Mouse (Mus musculus) heart, adult 11 months (tissue): ENCODE data around the gene Snrnp70.

Experiments used
- DNase-seq: peaks from one replicate; pipeline ENCODE4 v3.0.0; 2022

The Snrnp70 gene

GRCm38 (mm10) chr7:45395578-45396336 lies at the start of gene Snrnp70:
Gene Snrnp70, minus strand, starts transcription at chr7:45395742.
- DNase-seq, result peak; percentile 100

- peak; percentile 89 for DNase-seq
These were observed 48.2 kb upstream of the Snrnp70 start for GRCm38 (mm10) chr7:45443526-45444420.

DNA sequence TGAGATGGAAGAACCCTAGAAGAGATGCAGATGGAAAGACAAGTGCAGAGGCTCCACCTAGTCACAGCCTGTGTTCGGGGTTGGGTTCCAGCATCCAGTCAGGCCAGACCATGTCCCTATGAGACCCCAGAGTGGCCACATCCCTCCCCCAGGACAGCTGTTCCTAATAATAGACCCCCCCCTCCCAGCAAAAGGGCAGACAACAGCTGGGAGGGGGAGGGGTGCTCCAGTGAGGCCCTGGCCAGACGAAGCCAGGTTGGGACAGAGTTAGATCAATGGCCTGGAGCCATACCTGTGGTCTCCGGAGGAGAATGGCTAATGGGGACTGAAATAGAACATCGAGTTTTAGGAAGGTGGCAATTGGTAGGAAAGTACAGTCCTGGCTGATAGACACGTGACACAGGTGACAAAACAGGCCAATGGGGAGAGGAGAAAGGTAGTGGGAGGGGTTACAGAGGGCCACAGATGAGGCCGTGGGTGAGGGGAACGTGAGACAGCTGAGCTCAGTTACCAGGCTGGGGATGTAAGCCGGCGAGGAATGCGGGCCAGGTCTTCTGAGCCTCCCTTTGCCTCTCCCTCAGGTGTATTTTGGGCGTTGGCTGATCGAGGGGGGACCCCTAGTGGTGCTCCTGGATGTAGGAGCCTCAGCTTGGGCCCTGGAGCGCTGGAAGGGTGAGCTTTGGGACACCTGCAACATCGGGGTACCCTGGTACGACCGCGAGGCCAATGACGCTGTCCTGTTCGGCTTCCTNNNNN lies 42.2 kb upstream of the Snrnp70 start, which contains the start of gene Ruvbl2:
Gene Ruvbl2, minus strand, starts transcription at position 576 of the 756 bp plus-strand sequence.
- peak; percentile 89 for DNase-seq

GRCm38 (mm10) chr7:45437046-45437445 lies 41.5 kb upstream of the Snrnp70 start:
- no peak for DNase-seq

DNA sequence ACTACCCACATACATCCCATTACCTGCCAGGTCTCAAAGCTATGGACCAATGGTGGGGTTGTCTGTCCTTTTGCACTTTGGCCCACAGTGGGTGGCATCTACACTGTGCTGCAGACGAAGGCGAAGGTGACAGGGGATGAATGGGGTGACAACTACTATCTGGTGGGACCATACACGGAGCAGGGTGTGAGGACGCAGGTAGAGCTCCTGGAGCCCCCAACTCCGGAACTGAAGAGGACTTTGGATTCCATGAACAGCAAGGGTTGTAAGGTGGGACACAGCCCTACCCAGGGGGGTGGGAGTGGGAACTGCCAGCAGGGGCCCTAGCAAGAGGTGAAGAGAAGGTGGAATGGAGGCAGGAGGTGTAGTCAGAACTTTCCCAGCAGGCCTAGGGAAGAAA lies 40.9 kb upstream of the Snrnp70 start:
- no peak for DNase-seq

DNA sequence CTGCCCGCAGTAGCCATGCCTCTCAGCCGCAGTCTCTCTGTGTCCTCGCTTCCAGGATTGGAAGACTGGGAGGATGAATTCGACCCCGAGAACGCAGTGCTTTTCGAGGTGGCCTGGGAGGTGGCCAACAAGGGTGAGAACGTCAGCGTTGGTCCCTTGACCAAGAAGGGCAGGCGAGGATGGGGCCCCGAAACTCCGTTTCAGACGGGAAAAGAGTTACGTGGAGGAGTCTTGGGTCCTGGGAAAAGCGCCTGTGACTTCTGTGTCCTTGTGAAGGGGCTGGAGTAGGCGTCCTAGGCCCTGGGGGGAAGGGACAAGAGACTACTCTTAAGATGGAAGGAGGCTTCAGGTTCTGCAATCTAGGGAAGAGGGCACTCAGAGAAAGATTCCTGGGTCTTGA lies 39.5 kb upstream of the Snrnp70 start:
- DNase-seq, result no peak

DNA sequence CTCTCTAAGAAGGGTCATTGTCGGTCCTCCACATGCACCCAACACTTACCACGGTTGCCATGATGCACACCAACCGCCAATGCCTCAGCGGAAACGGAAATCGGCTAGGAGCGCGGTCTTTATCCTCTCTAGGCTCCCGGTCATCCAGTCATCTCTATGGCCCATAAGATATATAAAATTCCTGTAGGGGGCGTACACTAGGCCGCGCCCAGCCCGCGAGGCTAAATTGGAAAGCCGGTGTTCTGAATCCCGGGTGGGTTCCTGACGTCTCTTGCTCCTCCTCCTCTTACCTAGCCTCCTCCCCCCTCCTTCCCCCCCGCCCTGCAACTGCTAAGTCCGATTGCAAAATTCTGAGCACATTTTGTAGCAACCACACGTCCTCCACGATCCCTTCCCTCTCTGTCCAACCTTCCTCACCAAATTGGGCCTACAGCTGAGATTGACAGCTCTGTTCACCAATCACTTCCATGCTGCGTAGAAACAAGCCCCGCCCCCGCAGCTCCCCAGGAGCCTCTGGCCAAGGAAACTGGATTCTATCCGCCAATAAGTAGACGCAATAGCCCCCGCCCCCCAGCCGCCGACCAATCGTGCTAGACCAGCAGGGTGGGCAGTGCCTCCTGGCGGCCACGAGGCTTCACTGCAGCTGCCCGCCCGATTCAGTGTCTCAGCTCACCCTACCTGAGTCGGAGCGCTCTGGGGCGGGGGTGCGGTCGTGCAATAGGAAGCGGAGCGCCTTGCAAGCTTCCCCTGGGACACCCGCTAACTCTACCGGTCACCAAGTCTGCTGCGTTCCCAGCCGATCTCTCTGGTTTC lies 38.9 kb upstream of the Snrnp70 start, which contains the start of gene Gys1:
Gene Gys1, plus strand, starts transcription at position 642 of the 813 bp plus-strand sequence.
- DNase-seq, result peak; percentile 100

GRCm38 (mm10) chr7:45433835-45434202 lies 38.3 kb upstream of the Snrnp70 start:
- peak; percentile 94 for DNase-seq

GRCm38 (mm10) chr7:45426556-45426955 lies 31.0 kb upstream of the Snrnp70 start:
- DNase-seq, result no peak

- DNase-seq, result no peak
These were observed 25.7 kb upstream of the Snrnp70 start for GRCm38 (mm10) chr7:45421194-45421593.

GRCm38 (mm10) chr7:45420615-45420919 lies 25.0 kb upstream of the Snrnp70 start, which contains the start of gene Lhb:
Gene Lhb, plus strand, starts transcription at chr7:45420820.
- no peak for DNase-seq

DNA sequence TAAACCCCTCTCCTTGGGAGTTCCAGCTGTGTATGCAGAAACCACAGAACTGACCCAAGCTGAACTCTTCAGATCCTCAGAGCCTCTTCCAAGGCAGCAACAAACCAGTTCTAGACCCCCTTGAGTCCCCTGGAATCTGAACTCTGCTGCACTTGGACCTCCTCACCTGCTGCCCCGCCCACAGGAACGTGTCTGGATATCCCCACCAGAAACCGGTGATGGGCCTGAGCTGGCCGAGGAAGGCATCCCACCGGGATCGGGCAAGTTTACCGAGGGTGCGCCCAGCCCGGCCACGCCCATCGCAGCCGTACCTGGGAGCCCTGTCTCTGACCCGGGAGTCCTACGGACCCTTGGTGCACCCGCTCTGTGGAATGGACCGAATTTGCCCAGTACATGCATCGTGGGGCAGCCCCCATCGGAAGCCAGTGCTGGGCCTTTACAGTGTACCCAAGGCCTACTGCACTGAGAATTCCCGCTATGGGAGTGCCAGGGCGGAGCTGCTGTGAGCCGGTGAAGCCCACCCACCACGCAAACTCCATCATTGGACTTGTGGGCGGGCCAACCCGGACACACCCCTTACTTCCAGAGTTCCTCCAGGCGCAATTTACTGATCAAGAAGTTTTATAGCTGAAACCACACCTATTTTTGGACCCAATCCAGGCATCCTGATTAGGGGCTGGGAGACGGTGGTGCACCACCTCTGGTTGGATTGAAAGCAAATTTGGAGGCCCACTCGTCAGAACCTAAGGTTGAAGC lies 24.5 kb upstream of the Snrnp70 start:
- no peak for DNase-seq

DNA sequence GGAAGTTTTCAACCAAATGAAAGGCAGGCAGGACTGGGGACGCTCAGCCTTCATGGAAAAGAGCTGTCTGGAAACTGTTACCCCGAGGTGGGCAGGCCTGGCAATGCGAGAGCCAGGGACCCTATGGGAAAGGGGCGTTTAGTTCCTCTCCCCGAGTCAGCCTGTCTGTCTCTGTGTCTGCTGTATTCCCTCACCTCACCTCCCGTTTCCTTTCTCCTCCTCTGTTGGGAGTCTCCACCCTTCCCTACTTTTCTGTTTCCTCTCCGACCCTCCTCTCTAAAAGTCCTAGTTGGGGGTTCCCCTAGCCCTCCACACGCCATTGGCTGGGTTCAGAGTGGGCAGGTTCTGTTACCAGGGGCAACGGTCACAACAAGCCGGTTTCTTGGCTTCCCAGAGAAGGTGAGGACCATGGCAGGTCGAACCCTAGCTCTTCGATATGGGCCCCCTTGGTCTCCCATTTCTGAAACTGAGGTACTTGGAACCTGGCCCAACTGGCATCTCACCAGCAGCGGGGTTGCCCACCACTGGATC lies 22.5 kb upstream of the Snrnp70 start:
- no peak for DNase-seq

DNA sequence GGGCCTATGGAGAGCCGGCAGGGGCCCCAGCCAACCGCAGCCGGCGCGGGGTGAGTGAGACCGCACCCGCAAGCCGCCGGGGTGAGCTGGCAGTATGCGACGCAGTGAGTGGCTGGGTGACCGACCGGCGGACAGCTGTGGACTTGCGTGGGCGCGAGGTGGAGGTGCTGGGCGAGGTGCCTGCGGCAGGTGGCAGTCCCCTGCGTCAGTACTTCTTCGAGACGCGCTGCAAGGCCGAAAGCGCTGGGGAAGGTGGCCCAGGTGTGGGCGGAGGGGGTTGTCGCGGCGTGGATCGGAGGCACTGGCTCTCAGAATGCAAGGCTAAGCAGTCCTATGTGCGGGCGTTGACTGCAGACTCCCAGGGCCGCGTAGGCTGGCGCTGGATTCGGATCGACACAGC lies 20.1 kb upstream of the Snrnp70 start:
- DNase-seq, result peak; percentile 79

GRCm38 (mm10) chr7:45414740-45415224 lies 19.2 kb upstream of the Snrnp70 start:
- DNase-seq, result peak; percentile 84

DNA sequence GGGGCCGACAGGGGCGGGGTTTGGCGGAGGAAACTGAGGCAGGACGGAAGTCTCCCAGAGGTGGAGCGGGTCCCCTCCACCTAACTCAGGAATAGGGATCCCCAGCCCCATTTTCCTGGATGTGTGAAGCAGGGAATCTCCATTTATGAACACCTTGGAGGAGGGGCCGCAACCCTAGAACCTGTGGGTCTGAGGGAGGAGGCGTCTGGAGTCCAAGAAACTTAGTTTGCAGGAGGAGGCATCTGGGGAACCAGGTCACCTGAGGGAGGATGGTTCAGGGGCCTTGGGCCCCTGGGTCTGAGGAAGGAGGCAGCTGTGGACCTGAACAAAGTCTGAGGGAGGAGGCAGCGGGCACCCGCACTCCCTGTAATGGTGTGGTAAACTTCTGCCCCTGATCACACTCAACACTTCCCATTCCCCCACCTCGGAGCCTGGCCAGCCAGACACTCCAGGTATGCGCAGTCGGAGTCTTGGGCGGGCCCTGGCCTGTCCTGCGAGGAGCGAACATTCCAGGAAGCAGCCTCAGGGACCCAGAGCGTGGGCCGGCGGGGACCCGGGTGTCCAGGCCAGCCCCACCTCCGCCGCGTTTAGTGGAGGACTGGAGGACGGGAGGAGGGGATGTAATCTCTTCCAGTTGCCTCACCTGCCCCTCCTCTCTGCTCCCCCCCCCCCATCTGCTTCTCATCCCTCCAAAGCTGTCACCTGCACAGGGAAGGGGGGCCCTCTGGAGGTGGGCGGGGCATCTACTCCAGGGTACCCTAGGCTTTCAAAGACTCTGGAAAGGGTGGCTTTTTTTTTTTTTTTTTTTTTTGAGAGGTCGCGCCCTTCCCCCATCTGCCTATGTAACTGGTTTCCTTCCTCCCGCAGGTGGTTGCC lies 18.6 kb upstream of the Snrnp70 start:
- peak; percentile 89 for DNase-seq

DNA sequence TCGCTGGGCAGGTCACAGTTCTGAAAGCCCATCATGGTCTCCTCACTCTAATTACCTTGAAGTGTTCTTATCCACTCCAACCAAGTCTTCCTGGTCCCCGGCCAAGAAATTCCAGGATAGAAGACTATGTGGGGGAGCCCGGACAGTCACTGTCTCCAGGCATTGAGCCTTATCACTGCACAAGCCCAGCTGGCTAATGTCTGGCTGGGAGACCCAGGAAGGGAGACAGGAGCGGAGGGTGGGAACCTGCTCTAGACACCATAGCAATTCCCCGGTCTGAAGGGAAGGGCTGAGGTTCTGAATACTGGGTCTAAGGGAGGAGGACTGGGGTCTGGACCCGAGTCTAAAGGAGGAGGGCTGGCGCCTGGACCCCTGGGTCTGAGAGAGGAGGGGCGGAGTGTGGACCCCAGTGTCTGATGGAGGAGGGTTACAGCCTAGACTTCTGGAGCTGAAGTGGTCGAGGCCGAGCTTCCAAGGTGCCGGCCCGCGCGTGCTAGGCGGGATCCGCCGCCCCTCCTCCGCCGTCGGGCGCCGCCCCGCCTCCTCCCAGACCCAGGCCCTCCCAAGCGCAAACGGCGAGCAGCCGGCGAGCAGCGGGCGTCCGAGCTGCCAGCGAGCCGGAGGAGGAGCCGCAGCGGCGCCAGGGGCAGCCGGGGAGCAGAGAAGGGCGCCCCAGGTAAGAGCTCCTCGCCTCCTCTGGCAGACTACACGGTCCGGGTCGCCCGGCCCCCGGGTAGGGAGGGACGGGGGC lies 17.7 kb upstream of the Snrnp70 start, which contains the start of gene Ntf5:
Gene Ntf5, plus strand, starts transcription at position 583 of the 751 bp plus-strand sequence.
- peak; percentile 89 for DNase-seq

GRCm38 (mm10) chr7:45412421-45412820 lies 16.9 kb upstream of the Snrnp70 start:
- peak; percentile 91 for DNase-seq
